Mouse (Mus musculus) gastrocnemius, postnatal 14 days (tissue): ENCODE results near the gene Mrpl54. TPM values are rescaled to one million over a fixed set of nuclear protein-coding genes. Genes with fewer than 3 reads are reported as not detected.
A peak's percentile ranks its signal among the peaks of the same experiment; 100 is the strongest.
"Not testable (repeated sequence)": the region's sequence is repeated elsewhere in the genome, so short reads cannot be mapped to it uniquely, and the experiment has no call there.

Experiments used
- DNase-seq: peaks from one replicate; pipeline ENCODE4 v3.0.0; 2021; ENCODE audit warnings: mixed read lengths
- intact Hi-C: fragments of 180-260 bp; cut with DNase I; formaldehyde crosslinking; loops from one replicate; pipeline ENCODE4 v1.15.1; 2025; ENCODE audit warnings: low total_unique reads
- microRNA-seq, 2 experiments: library from miRNA; unstranded; fragments of <30 nt; microRNA quantifications; one replicate each; pipeline ENCODE4 v1.2.0; 2021
- total RNA-seq, 2 experiments: library from RNA; stranded (reverse); gene quantifications; 2 replicates each; pipeline ENCODE4 v1.2.3; 2021

Gene Mrpl54
- total RNA-seq, 2 experiments from 2014 or later, result 93.1 to 99.9 TPM

- DNase-seq, result no peak
- intact Hi-C loops, result no loop called here
Measured at GRCm38 (mm10) chr10:81234206-81234605, 32.5 kb downstream of the Mrpl54 start.

GRCm38 (mm10) chr10:81233226-81233585, 33.5 kb downstream of the Mrpl54 start:
- no peak for DNase-seq
- intact Hi-C loops, result no loop called here

GRCm38 (mm10) chr10:81232580-81233225, 34.0 kb downstream of the Mrpl54 start, which contains the start of gene Zfr2:
Gene Zfr2 (plus strand): TSS chr10:81233155.
- DNase-seq, result peak; percentile 84
- intact Hi-C loops, result no loop called here

DNA sequence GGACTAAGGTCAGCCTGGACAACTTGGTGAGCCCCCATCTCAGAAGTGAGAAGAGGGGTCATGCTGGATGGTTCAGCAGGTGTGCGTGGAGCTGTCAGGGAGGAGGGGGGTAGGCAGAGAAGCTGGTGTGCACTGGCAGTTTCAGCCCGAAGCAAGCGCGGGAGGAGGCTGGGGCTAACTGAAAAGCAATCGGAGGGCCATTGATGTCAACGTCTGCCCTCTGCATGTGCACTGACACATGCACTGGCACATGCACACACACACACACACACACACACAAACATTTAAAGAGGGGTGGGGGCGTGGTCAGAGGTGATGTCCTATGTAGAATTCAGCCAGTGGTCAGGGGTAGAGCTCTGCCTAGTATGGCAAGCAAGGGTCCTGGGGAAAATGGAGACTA, 35.3 kb downstream of the Mrpl54 start:
- DNase-seq, result no peak
- intact Hi-C loops, result no loop called here

DNA sequence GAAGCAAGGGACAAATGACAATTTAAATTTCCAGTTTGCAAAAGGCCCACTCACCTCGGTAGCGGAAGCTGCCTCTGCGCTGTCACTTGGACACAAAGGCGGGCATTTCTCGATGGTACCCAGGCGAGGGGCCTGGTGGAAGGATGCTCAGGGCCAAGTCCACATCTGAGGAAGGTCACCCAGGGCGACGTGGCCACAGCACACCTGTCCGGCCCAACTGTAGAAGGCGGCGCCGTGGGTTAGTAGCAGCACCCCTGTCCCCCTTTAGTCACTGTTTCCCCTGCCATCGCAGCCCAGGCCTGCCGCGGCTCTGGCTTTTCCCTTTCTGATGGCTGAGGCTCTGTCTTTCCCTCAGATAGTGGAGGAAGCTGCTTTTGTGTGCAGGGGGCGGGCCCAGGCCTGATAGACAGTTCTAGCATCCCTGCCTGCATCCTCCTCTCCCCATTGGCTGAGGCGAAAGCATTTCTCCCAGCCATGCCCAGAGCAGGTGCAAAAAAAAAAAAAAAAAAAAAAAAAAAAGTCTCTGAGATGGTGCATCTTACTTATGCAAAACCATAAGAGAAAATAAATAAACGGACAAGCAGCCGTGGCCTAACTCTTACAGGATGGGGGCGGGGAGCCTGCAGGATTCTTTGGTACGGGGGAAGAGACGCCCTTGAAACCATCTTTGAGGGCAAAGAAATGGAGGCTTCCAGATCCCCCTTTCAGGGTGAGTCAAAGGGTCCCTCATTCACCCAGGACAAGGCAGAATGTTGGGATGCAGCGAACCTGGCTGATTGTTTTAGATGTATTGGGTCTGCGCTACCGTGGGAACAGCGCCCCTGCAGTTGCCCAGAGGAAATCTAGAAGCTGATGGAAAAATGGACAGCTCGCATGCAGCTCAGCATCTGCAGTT, 36.0 kb downstream of the Mrpl54 start, which contains the start of gene Atcay:
Atcay (minus strand) TSS at position 396 of the 895 bp plus-strand sequence.
- intact Hi-C loops, result no loop called here
- no peak for DNase-seq

GRCm38 (mm10) chr10:81229735-81230437, 36.8 kb downstream of the Mrpl54 start:
- intact Hi-C loops, result no loop called here
- no peak for DNase-seq

GRCm38 (mm10) chr10:81223731-81224130, 43.0 kb downstream of the Mrpl54 start:
- intact Hi-C loops, DNase-seq: not testable (repeated sequence)

DNA sequence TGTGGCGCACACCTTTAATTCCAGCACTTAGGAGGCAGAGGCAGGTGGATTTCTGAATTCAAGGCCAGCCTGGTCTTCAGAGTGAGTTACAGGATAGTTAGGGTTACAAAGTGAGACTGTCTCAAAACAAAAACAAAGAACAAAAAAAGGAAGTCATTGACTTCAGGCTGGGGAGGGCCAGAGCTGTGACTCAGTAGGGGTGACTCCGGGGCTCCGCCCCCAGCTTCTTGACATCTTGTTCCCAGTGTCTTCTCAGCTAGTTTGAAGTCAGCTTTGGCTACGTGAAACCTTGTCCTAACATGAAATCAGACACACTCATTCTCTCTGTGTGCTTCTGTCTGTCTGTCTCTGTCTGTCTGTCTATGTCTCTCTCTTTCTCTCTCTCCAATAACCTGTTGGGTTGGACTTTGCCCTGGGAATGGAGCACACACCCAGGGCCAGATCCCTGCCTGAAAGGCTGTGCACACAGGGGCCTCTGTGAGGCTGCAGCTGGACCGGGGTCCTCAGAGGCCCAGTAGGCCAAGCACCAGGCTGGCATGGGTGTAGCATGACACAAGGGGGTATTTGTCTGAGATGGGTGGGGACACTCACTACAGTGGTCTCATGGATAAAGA, 45.2 kb downstream of the Mrpl54 start:
- no peak for DNase-seq
- intact Hi-C loops, result no loop called here

- intact Hi-C loops, result no loop called here
- DNase-seq, result no peak
Measured at GRCm38 (mm10) chr10:81217964-81218363, 48.8 kb downstream of the Mrpl54 start.

GRCm38 (mm10) chr10:81217267-81217666, 49.5 kb downstream of the Mrpl54 start:
- DNase-seq, intact Hi-C loops: not testable (repeated sequence)

GRCm38 (mm10) chr10:81216810-81217209, 49.9 kb downstream of the Mrpl54 start:
- intact Hi-C loops, result no loop called here
- no peak for DNase-seq

DNA sequence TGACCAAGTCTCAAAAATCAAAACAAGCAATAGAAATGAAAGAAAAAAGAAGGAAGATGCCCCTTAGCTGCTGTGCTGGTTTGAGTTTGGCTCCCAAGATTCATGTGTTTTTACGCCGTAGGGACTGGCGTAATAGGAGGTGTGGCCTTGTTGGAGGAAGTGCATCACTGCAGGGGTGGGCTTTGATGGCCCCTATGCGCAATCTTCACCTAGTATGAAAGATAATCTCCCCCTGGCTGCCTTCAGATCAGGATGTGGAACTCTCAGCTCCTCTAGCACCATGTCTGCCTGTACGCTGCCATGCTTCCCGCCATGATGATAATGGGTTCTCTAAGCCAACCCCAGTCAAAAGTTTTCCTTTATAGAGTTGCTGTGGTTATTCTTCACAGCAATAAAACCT, 50.5 kb downstream of the Mrpl54 start:
- no peak for DNase-seq
- intact Hi-C loops, result no loop called here

Small RNA genes within 50 kb of the gene (microRNA-seq; reads per million reads assigned to microRNA genes)
- gene Mir3057, result 3.8 to 7.0 reads per million in 2 experiments

Other genes starting within 250 kb of the Mrpl54 start
- gene Diras1, start 241.3 kb downstream of the Mrpl54 start, total RNA-seq, result under 1 TPM; 0.24 to 0.72 TPM
- gene Slc39a3, start 229.5 kb downstream of the Mrpl54 start, total RNA-seq, result 10 to 100 TPM; 11.3 to 11.9 TPM
- gene Sgta, start 206.8 kb downstream of the Mrpl54 start, total RNA-seq, result 10 to 100 TPM; 78.6 to 79.9 TPM
- gene Thop1, start 196.9 kb downstream of the Mrpl54 start, total RNA-seq, result 10 to 100 TPM; 22.4 to 23.0 TPM
- 1 to 10 TPM in 1 of 2 experiments, under 1 TPM in 1; 0.53 to 1.1 TPM for gene Creb3l3, start 168.1 kb downstream of the Mrpl54 start, total RNA-seq
- 100 to 1,000 TPM; 163 to 171 TPM for gene Map2k2, start 161.0 kb downstream of the Mrpl54 start, total RNA-seq
- 10 to 100 TPM; 28.2 to 30.1 TPM for gene Zbtb7a, start 131.7 kb downstream of the Mrpl54 start, total RNA-seq
- 10 to 100 TPM; 12.3 to 12.8 TPM for gene Pias4, start 99.0 kb downstream of the Mrpl54 start, total RNA-seq
- 100 to 1,000 TPM; 892 to 898 TPM for gene Eef2, start 90.3 kb downstream of the Mrpl54 start, total RNA-seq
- 10 to 100 TPM; 21.2 to 24.8 TPM for gene Dapk3, start 83.9 kb downstream of the Mrpl54 start, total RNA-seq
- not detected for gene 4930442H23Rik, start 83.1 kb downstream of the Mrpl54 start, total RNA-seq
- gene Nmrk2, start 64.9 kb downstream of the Mrpl54 start, total RNA-seq, result 1 to 10 TPM; 1.8 to 5.5 TPM
- under 1 TPM in 1 of 2 experiments, not detected in 1; 0.06 TPM for gene Atcay, start 36.1 kb downstream of the Mrpl54 start, total RNA-seq
- gene Zfr2, start 33.8 kb downstream of the Mrpl54 start, total RNA-seq, result 1 to 10 TPM; 1.7 to 2.5 TPM
- under 1 TPM; 0.33 to 0.57 TPM for gene Matk, start 14.0 kb downstream of the Mrpl54 start, total RNA-seq
- gene Apba3, start within 50 bp of the Mrpl54 start, total RNA-seq, result 10 to 100 TPM; 62.8 to 71.1 TPM
- gene Tjp3, start 24.6 kb upstream of the Mrpl54 start, total RNA-seq, result not detected
- gene Pip5k1c, start 26.0 kb upstream of the Mrpl54 start, total RNA-seq, result 10 to 100 TPM; 18.5 to 22.8 TPM
- gene Cactin, start 54.2 kb upstream of the Mrpl54 start, total RNA-seq, result 1 to 10 TPM; 7.7 to 10.0 TPM
- gene Tbxa2r, start 61.8 kb upstream of the Mrpl54 start, total RNA-seq, result 1 to 10 TPM; 1.5 to 2.2 TPM
- 1 to 10 TPM; 1.8 to 2.0 TPM for gene Gipc3, start 76.3 kb upstream of the Mrpl54 start, total RNA-seq
- gene Hmg20b, start 83.5 kb upstream of the Mrpl54 start, total RNA-seq, result 10 to 100 TPM; 24.3 to 25.8 TPM
- 1 to 10 TPM; 3.7 to 4.0 TPM for gene Mfsd12, start 90.6 kb upstream of the Mrpl54 start, total RNA-seq
- under 1 TPM; 0.37 to 0.42 TPM for gene 4930404N11Rik, start 98.9 kb upstream of the Mrpl54 start, total RNA-seq
- gene Fzr1, start 111.6 kb upstream of the Mrpl54 start, total RNA-seq, result 10 to 100 TPM; 11.9 to 15.4 TPM
- 10 to 100 TPM; 38.6 to 39.8 TPM for gene Dohh, start 117.5 kb upstream of the Mrpl54 start, total RNA-seq
- under 1 TPM; 0.41 to 0.47 TPM for gene Gm48551, start 117.5 kb upstream of the Mrpl54 start, total RNA-seq
- gene Gm48552, start 122.1 kb upstream of the Mrpl54 start, total RNA-seq, result under 1 TPM in 1 of 2 experiments, not detected in 1; 0.80 TPM
- gene Smim24, start 126.1 kb upstream of the Mrpl54 start, total RNA-seq, result under 1 TPM; 0.45 to 0.91 TPM
- 100 to 1,000 TPM; 262 to 320 TPM for gene Nfic, start 188.7 kb upstream of the Mrpl54 start, total RNA-seq
- under 1 TPM; 0.09 to 0.23 TPM for gene Celf5, start 215.8 kb upstream of the Mrpl54 start, total RNA-seq
- 10 to 100 TPM; 39.1 to 47.3 TPM for gene Ncln, start 229.5 kb upstream of the Mrpl54 start, total RNA-seq
- gene S1pr4, start 233.2 kb upstream of the Mrpl54 start, total RNA-seq, result under 1 TPM; 0.64 to 0.86 TPM